In the genomic region with DNA sequence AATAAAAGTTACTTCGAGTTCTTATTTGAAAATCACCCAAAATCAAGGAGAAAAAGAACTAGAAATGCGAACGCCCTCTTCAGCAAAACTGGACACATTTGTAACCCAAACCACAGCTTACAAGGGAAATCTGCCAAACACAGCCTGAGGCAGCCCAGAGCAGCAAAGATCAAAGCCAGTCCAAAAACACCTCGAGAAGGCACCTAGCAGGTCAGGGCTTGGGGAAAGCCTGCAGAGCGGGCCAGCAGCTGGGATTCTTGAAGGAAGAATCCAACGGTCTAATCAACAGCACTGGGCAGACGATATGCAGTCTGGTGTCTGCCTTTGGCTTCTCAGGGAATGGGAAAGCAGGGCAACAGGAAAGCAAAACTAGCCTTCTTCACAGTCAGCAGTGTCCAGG, we compare ENCODE assay signal across 20 mouse cellular contexts. TPM values are rescaled to one million over a fixed set of nuclear protein-coding genes. Genes with fewer than 3 reads are reported as not detected.
DNase-seq lines count a peak whose midpoint lies in the region; ATAC-seq lines count a peak whose summit lies in the region.
"Had no signal": no experiment of that assay in that cellular context is flagged by ENCODE, and none has a peak within 500 bp of the region (broad histone marks: within the 10 kb centered on the region; RNA-seq: fewer than 3 reads in every experiment).

No protein-coding gene starts in this region.

- H3K36me3 ChIP-seq in heart, embryonic 13.5 days: peaks cover 8% of the 10 kb centered on the region; the same call in 1 of the 2 replicates
- H3K36me3 ChIP-seq in kidney, embryonic 15.5 days: no peaks in the 10 kb centered on the region
- H3K36me3 ChIP-seq in limb, embryonic 10.5 days: peaks cover 11% of the 10 kb centered on the region; the same call in 1 of the 2 replicates
- H3K36me3 ChIP-seq: hindbrain, embryonic 15.5 days; liver, embryonic 12.5 days; midbrain, embryonic 15.5 days had no signal

- ATAC-seq in heart, embryonic 13.5 days (ENCODE audit: extremely low read depth, insufficient number of reproducible peaks, low FRiP score, low TSS enrichment): no peak
- no peak for ATAC-seq in kidney, embryonic 15.5 days (replicated peaks; ENCODE audit: low FRiP score)
- ATAC-seq: liver, embryonic 12.5 days; midbrain, embryonic 15.5 days had no signal

- H3K9me3 ChIP-seq in heart, embryonic 13.5 days: no peaks in the 10 kb centered on the region
- no peaks in the 10 kb centered on the region for H3K9me3 ChIP-seq in kidney, embryonic 15.5 days (replicated peaks)
- H3K9me3 ChIP-seq in limb, embryonic 10.5 days (replicated peaks): no peaks in the 10 kb centered on the region
- H3K9me3 ChIP-seq: hindbrain, embryonic 15.5 days; limb, embryonic 12.5 days; liver, embryonic 12.5 days; midbrain, embryonic 15.5 days had no signal

- H3K4me1 ChIP-seq in heart, embryonic 13.5 days: peaks cover 36% of the 10 kb centered on the region
- peaks cover 18% of the 10 kb centered on the region for H3K4me1 ChIP-seq in kidney, embryonic 15.5 days
- peaks cover 30% of the 10 kb centered on the region for H3K4me1 ChIP-seq in limb, embryonic 10.5 days
- H3K4me1 ChIP-seq: hindbrain, embryonic 15.5 days; liver, embryonic 12.5 days; midbrain, embryonic 15.5 days had no signal

- no peak overlapping the region for H3K9ac ChIP-seq in heart, embryonic 13.5 days
- no peak overlapping the region for H3K9ac ChIP-seq in kidney, embryonic 15.5 days
- H3K9ac ChIP-seq: hindbrain, embryonic 15.5 days; limb, embryonic 12.5 days; liver, embryonic 12.5 days; midbrain, embryonic 15.5 days had no signal

- no peak overlapping the region for H3K4me3 ChIP-seq in heart, embryonic 13.5 days
- H3K4me3 ChIP-seq in kidney, embryonic 15.5 days (replicated peaks): no peak overlapping the region
- H3K4me3 ChIP-seq in limb, embryonic 10.5 days: no peak overlapping the region
- H3K4me3 ChIP-seq: gastrocnemius, adult 2 months; hindbrain, embryonic 15.5 days; limb, embryonic 12.5 days; liver, embryonic 12.5 days; midbrain, embryonic 15.5 days; myocyte had no signal

- intact Hi-C loops in heart, postnatal 36 days (cut with DNase I): no loop called here
- intact Hi-C loops in heart, postnatal 25 days (cut with DNase I): no loop called here

- no peaks in the 10 kb centered on the region for H3K27me3 ChIP-seq in heart, embryonic 13.5 days (replicated peaks)
- H3K27me3 ChIP-seq in kidney, embryonic 15.5 days: no peaks in the 10 kb centered on the region
- H3K27me3 ChIP-seq in limb, embryonic 10.5 days (ENCODE audit: low read depth, poor library complexity, severe bottlenecking): no peaks in the 10 kb centered on the region
- H3K27me3 ChIP-seq: hindbrain, embryonic 15.5 days; limb, embryonic 12.5 days; midbrain, embryonic 15.5 days had no signal

- no peak overlapping the region for H3K4me2 ChIP-seq in heart, embryonic 13.5 days
- no peak overlapping the region for H3K4me2 ChIP-seq in kidney, embryonic 15.5 days
- H3K4me2 ChIP-seq: hindbrain, embryonic 15.5 days; limb, embryonic 12.5 days; liver, embryonic 12.5 days; midbrain, embryonic 15.5 days had no signal

- WGBS in heart, embryonic 13.5 days: 44% methylated on average over 7 of the region's 7 CpGs
- WGBS in kidney, embryonic 15.5 days: 46% methylated on average over 7 of the region's 7 CpGs
- 41% methylated on average over 7 of the region's 7 CpGs for WGBS in limb, embryonic 10.5 days

- no peak for DNase-seq in heart, postnatal 36 days
- DNase-seq in kidney, postnatal 10 days: peak; percentile 7
- peak; percentile 23 for DNase-seq in brain, adult 2 months (ENCODE audit: low read depth, low spot score)
- no peak for DNase-seq in limb, embryonic 10.5 days (ENCODE audit: low spot score)
- DNase-seq in heart, postnatal 25 days (ENCODE audit: low spot score): no peak
- DNase-seq in cerebellum, adult 9-10 months: no peak
- DNase-seq: adrenal gland, postnatal 10 days; cerebellum, adult 8-10 months; gastrocnemius, adult 2 months; kidney, adult 18-20 months; lung, adult 18-20 months; thymus, postnatal 25 days had no signal

- H3K27ac ChIP-seq in heart, embryonic 13.5 days (replicated peaks): peak overlapping the region; percentile 15; the same call in 1 of the 2 replicates
- H3K27ac ChIP-seq in kidney, embryonic 15.5 days: no peak overlapping the region
- H3K27ac ChIP-seq in limb, embryonic 10.5 days: peak overlapping the region; percentile 32; the same call in 1 of the 2 replicates
- H3K27ac ChIP-seq: gastrocnemius, adult 2 months; hindbrain, embryonic 15.5 days; kidney, postnatal 0 days; liver, embryonic 12.5 days; midbrain, embryonic 15.5 days had no signal

RNA-seq across cellular contexts. Expression of a gene that starts 16.6 kb away (rescaled TPM):
- 55.5 and 61.4 TPM in 2 replicates for polyA plus RNA-seq in heart, embryonic 13.5 days (2015; fragmentation: Nextera tagmentation; extraction: Ambion mirVana)
- total RNA-seq in heart, postnatal 36 days (2021): 1 to 10 TPM; 5.1 to 6.1 TPM
- polyA plus RNA-seq in kidney, embryonic 15.5 days (2015; fragmentation: Nextera tagmentation; extraction: Ambion mirVana): 56.8 and 58.0 TPM in 2 replicates
- 70.3 and 80.6 TPM in 2 replicates for polyA plus RNA-seq in limb, embryonic 10.5 days (2016; fragmentation: Nextera tagmentation; extraction: Ambion mirVana)
- total RNA-seq in heart, postnatal 25 days (2021): 10 to 100 TPM in 1 of 2 experiments, 1 to 10 TPM in 1; 5.6 to 10.5 TPM

Comparison
In these comparisons a context has a peak if more than half of its experiments do, and no peak if none do; other contexts are left out.
1. DNase-seq: peak in kidney, postnatal 10 days (single experiment) and brain, adult 2 months (single experiment); none in heart, postnatal 36 days (0 of 2), limb, embryonic 10.5 days (single experiment), heart, postnatal 25 days (single experiment) and cerebellum, adult 9-10 months (single experiment).